Mouse (Mus musculus) frontal cortex, adult 2 months (tissue): ENCODE measurements around the gene Alg10b. TPM values are rescaled to one million over a fixed set of nuclear protein-coding genes. Genes with fewer than 3 reads are reported as not detected.
"Not testable (repeated sequence)": the region's sequence is repeated elsewhere in the genome, so short reads cannot be mapped to it uniquely, and the experiment has no call there.

Experiments
- DNase-seq, 2 experiments: peaks; one replicate each; pipeline ENCODE4 v3.0.0; 2022; ENCODE audit warnings: low spot score in 1 of 2; ENCODE audit errors: extremely low spot score in 1 of 2
- polyA plus RNA-seq: library from polyadenylated mRNA; depleted of rRNA; stranded (reverse); fragments of >200 nt; gene quantifications from 2 replicates; pipeline ENCODE4 v1.2.3, GENCODE M21; 2012; rRNA removed

Alg10b gene
- polyA plus RNA-seq, result 18.5 and 20.7 TPM in 2 replicates

- DNase-seq, result peak; percentile 63 to 82
These were observed at the start of gene Alg10b for GRCm38 (mm10) chr15:90223969-90224750. Gene Alg10b (plus strand): TSS chr15:90224311.

GRCm38 (mm10) chr15:90183108-90183507 is 41.0 kb upstream of the Alg10b start:
- DNase-seq, result not testable (repeated sequence)

GRCm38 (mm10) chr15:90183511-90183910 is 40.6 kb upstream of the Alg10b start:
- no peak for DNase-seq

GRCm38 (mm10) chr15:90184743-90185142 is 39.4 kb upstream of the Alg10b start:
- DNase-seq, result peak; percentile 2 to 43

GRCm38 (mm10) chr15:90189477-90189876 is 34.6 kb upstream of the Alg10b start:
- DNase-seq, result peak in 1 of 2 experiments; percentile 4

GRCm38 (mm10) chr15:90213946-90214345 is 10.2 kb upstream of the Alg10b start:
- DNase-seq, result no peak

- DNase-seq, result peak; percentile 25 to 88
These were observed 9.2 kb upstream of the Alg10b start for GRCm38 (mm10) chr15:90214913-90215312.

- peak in 1 of 2 experiments; percentile 32 for DNase-seq
These were observed 1.0 kb downstream of the Alg10b start for GRCm38 (mm10) chr15:90225058-90225575.

GRCm38 (mm10) chr15:90237657-90238056 is 13.5 kb downstream of the Alg10b start:
- peak in 1 of 2 experiments; percentile 77 for DNase-seq

GRCm38 (mm10) chr15:90244081-90244480 is 20.0 kb downstream of the Alg10b start:
- DNase-seq, result peak; percentile 60 to 67

- DNase-seq, result peak in 1 of 2 experiments; percentile 51
These were observed 25.6 kb downstream of the Alg10b start for GRCm38 (mm10) chr15:90249694-90250093.

- DNase-seq, result peak in 1 of 2 experiments; percentile 53
These were observed 58.8 kb downstream of the Alg10b start for GRCm38 (mm10) chr15:90282876-90283275.
